Mouse (Mus musculus) forebrain, embryonic 11.5 days (tissue): ENCODE data around the gene Sohlh2. TPM values are rescaled to one million over a fixed set of nuclear protein-coding genes. Genes with fewer than 3 reads are reported as not detected.
A peak's percentile ranks its signal among the peaks of the same experiment; 100 is the strongest.

Experiments
- ATAC-seq: fragments of 200-750 bp; cut with Nextera tagmentation; replicated peaks from 2 replicates; pipeline ENCODE4 v1.8.0; 2017; ENCODE audit warnings: moderate TSS enrichment; ENCODE audit not compliant: low FRiP score
- DNase-seq: peaks from one replicate; pipeline ENCODE4 v3.0.0-alpha.2; 2017; ENCODE audit warnings: low spot score
- H3K27ac ChIP-seq: fragments of 300-500 bp; sonication (generic); 2 replicates; pipeline ENCODE4 v1.5.1; 2014; ENCODE audit warnings: low read depth, low read length
- H3K27me3 ChIP-seq: fragments of 300-500 bp; sonication (generic); 2 replicates; pipeline ENCODE4 v1.6.1; 2014; ENCODE audit warnings: mild to moderate bottlenecking, low read length, mixed read lengths; ENCODE audit not compliant: control insufficient read depth, insufficient read depth
- H3K36me3 ChIP-seq: fragments of 300-500 bp; sonication (generic); 2 replicates; pipeline ENCODE4 v1.6.1; 2014; ENCODE audit warnings: mild to moderate bottlenecking, low read length, moderate library complexity, mixed read lengths; ENCODE audit not compliant: control insufficient read depth, insufficient read depth
- H3K4me1 ChIP-seq: fragments of 300-500 bp; sonication (generic); replicated peaks from 2 replicates; pipeline ENCODE4 v1.6.1; 2014; ENCODE audit warnings: low read length, mixed read lengths; ENCODE audit not compliant: control insufficient read depth, insufficient read depth
- H3K4me2 ChIP-seq: fragments of 300-500 bp; sonication (generic); 2 replicates; pipeline ENCODE4 v1.6.1; 2014; ENCODE audit warnings: low read depth, mild to moderate bottlenecking, low read length, moderate library complexity, mixed read lengths; ENCODE audit not compliant: severe bottlenecking
- H3K4me3 ChIP-seq: fragments of 300-500 bp; sonication (generic); 2 replicates; pipeline ENCODE4 v1.5.1; 2014; ENCODE audit warnings: low read depth, low read length
- H3K9ac ChIP-seq: fragments of 300-500 bp; sonication (generic); 2 replicates; pipeline ENCODE4 v1.6.1; 2014; ENCODE audit warnings: low read length
- H3K9me3 ChIP-seq: fragments of 300-500 bp; sonication (generic); 2 replicates; pipeline ENCODE4 v1.6.1; 2016; ENCODE audit warnings: low read length, mixed read lengths; ENCODE audit not compliant: control insufficient read depth
- WGBS: fragments of 180-500 bp; shearing (Covaris S2); extraction: QIAGEN DNeasy Blood & Tissue Kit; methylation state at CpG from one replicate; pipeline ENCODE4 v1.1.7; 2014; 5-methylcytosine and 5-hydroxymethylcytosine counted together
- polyA plus RNA-seq: library from polyadenylated mRNA; unstranded; fragments of >200 nt; fragmentation: Nextera tagmentation; extraction: Ambion mirVana; gene quantifications from 2 replicates; pipeline ENCODE4 v1.2.1, GENCODE M21; 2014

Gene Sohlh2
- polyA plus RNA-seq, 1 experiment from 2014 or later: not detected

GRCm38 (mm10) chr3:55222502-55222901 is 40.7 kb downstream of the Sohlh2 start:
- Histone ChIP-seq H3K27ac (no peak overlapping the region), H3K36me3 (no peaks in the 10 kb centered on the region), H3K9ac (no peak overlapping the region), H3K4me2 (no peak overlapping the region), H3K27me3 (no peaks in the 10 kb centered on the region), H3K9me3 (no peaks in the 10 kb centered on the region), H3K4me3 (no peak overlapping the region), H3K4me1 (peaks cover 10% of the 10 kb centered on the region; the same call in 1 of the 2 replicates)
- DNase-seq (no peak), ATAC-seq (no peak)
- 77% methylated on average over 2 of the region's 2 CpGs for WGBS

GRCm38 (mm10) chr3:55223862-55224261 is 42.0 kb downstream of the Sohlh2 start:
- H3K36me3 ChIP-seq: no peaks in the 10 kb centered on the region
- H3K27me3 ChIP-seq: no peaks in the 10 kb centered on the region
- no peak overlapping the region for H3K9ac ChIP-seq
- no peaks in the 10 kb centered on the region for H3K9me3 ChIP-seq
- no peak overlapping the region for H3K4me2 ChIP-seq
- WGBS: 83% methylated on average over 3 of the region's 3 CpGs
- H3K4me1 ChIP-seq: peaks cover 10% of the 10 kb centered on the region; the same call in 1 of the 2 replicates
- no peak overlapping the region for H3K27ac ChIP-seq
- H3K4me3 ChIP-seq: no peak overlapping the region
- no peak for DNase-seq
- ATAC-seq: no peak

- Histone ChIP-seq H3K27ac (no peak overlapping the region), H3K4me1 (peaks cover 10% of the 10 kb centered on the region; the same call in 1 of the 2 replicates), H3K27me3 (no peaks in the 10 kb centered on the region), H3K9me3 (no peaks in the 10 kb centered on the region), H3K4me2 (peak overlapping the region; percentile 20), H3K4me3 (no peak overlapping the region), H3K36me3 (no peaks in the 10 kb centered on the region), H3K9ac (no peak overlapping the region)
- 19% methylated on average over 18 of the region's 18 CpGs for WGBS
- ATAC-seq (peak; percentile 79), DNase-seq (no peak)
Observed at GRCm38 (mm10) chr3:55226501-55227213, 44.8 kb downstream of the Sohlh2 start.

DNA sequence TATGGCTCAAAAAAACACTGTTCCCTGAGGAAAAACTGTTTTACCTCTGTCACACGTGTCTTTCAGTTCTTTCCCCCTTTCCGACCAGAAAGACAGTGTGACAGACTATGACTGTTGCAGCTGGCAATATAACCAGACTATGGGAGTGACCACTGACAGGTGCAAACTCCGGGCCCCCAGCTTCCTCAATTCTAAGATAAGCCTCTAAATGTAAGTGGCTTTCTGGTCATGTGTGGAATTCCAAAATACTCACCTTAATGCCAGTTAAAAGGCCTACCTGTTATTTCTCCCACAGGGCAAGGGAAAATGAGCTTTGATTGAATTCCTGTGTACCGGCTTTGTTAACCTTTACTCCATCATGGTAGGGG is 45.4 kb downstream of the Sohlh2 start:
- Histone ChIP-seq H3K27me3 (no peaks in the 10 kb centered on the region), H3K9me3 (no peaks in the 10 kb centered on the region), H3K9ac (no peak overlapping the region), H3K36me3 (no peaks in the 10 kb centered on the region), H3K4me3 (no peak overlapping the region), H3K27ac (no peak overlapping the region), H3K4me1 (peaks cover 10% of the 10 kb centered on the region; the same call in 1 of the 2 replicates), H3K4me2 (peak overlapping the region; percentile 20)
- ATAC-seq: no peak
- no peak for DNase-seq
- WGBS: 13% methylated on average over 4 of the region's 4 CpGs

GRCm38 (mm10) chr3:55241730-55242421 is 60.0 kb downstream of the Sohlh2 start, which contains the start of gene Dclk1:
Gene Dclk1, plus strand, starts transcription at chr3:55242364.
- Histone ChIP-seq H3K27me3 (no peaks in the 10 kb centered on the region), H3K9ac (peak within 1 kb of the TSS; percentile 92), H3K9me3 (no peaks in the 10 kb centered on the region), H3K4me2 (peak within 1 kb of the TSS; percentile 71), H3K4me3 (peak within 1 kb of the TSS; percentile 69), H3K36me3 (no peaks in the 10 kb centered on the region), H3K27ac (peak within 1 kb of the TSS; percentile 85), H3K4me1 (peaks cover 1% of the 10 kb centered on the region)
- no peak for DNase-seq
- no peak for ATAC-seq
- 32% methylated on average over 10 of the region's 10 CpGs for WGBS

- WGBS: under 1% methylated on average over 35 of the region's 45 CpGs
- Histone ChIP-seq H3K4me1 (peaks cover 1% of the 10 kb centered on the region), H3K4me2 (peak overlapping the region; percentile 71), H3K9ac (peak overlapping the region; percentile 92), H3K36me3 (peaks cover 3% of the 10 kb centered on the region; the same call in 1 of the 2 replicates), H3K27ac (peak overlapping the region; percentile 85), H3K27me3 (no peaks in the 10 kb centered on the region), H3K9me3 (no peaks in the 10 kb centered on the region), H3K4me3 (peak overlapping the region; percentile 69)
- peak; percentile 96 for ATAC-seq
- DNase-seq: peak; percentile 93
Observed at GRCm38 (mm10) chr3:55242422-55243055, 60.7 kb downstream of the Sohlh2 start.

- ATAC-seq: peak; percentile 68
- H3K4me2 ChIP-seq: peak overlapping the region; percentile 71
- no peaks in the 10 kb centered on the region for H3K9me3 ChIP-seq
- 1% methylated on average over 8 of the region's 8 CpGs for WGBS
- no peaks in the 10 kb centered on the region for H3K27me3 ChIP-seq
- peak overlapping the region; percentile 85; the same call in 1 of the 2 replicates for H3K27ac ChIP-seq
- peak overlapping the region; percentile 69 for H3K4me3 ChIP-seq
- H3K36me3 ChIP-seq: peaks cover 3% of the 10 kb centered on the region; the same call in 1 of the 2 replicates
- DNase-seq: no peak
- H3K4me1 ChIP-seq: peaks cover 1% of the 10 kb centered on the region
- H3K9ac ChIP-seq: peak overlapping the region; percentile 92
Observed at GRCm38 (mm10) chr3:55243056-55243471, 61.2 kb downstream of the Sohlh2 start.

GRCm38 (mm10) chr3:55244087-55244486 is 62.3 kb downstream of the Sohlh2 start:
- Histone ChIP-seq H3K27ac (no peak overlapping the region), H3K9me3 (no peaks in the 10 kb centered on the region), H3K27me3 (no peaks in the 10 kb centered on the region), H3K9ac (no peak overlapping the region; the same call in 1 of the 2 replicates), H3K4me3 (peak overlapping the region; percentile 69; the same call in 1 of the 2 replicates), H3K4me2 (peak overlapping the region; percentile 71), H3K4me1 (peaks cover 1% of the 10 kb centered on the region), H3K36me3 (peaks cover 3% of the 10 kb centered on the region; the same call in 1 of the 2 replicates)
- DNase-seq (no peak), ATAC-seq (no peak)
- WGBS: 80% methylated on average over 6 of the region's 6 CpGs
